Mouse (Mus musculus) midbrain, embryonic 16.5 days (tissue): ENCODE data around the gene Nkx2-5. TPM values are rescaled to one million over a fixed set of nuclear protein-coding genes. Genes with fewer than 3 reads are reported as not detected.

Experiments
- ATAC-seq: fragments of 200-750 bp; cut with Nextera tagmentation; 2 replicates; pipeline ENCODE4 v1.8.0; 2017; ENCODE audit warnings: moderate TSS enrichment
- H3K27ac ChIP-seq: fragments of 300-500 bp; sonication (generic); 2 replicates; pipeline ENCODE4 v1.5.1; 2014; ENCODE audit warnings: mild to moderate bottlenecking, low read length, mixed read lengths
- H3K27me3 ChIP-seq: fragments of 300-500 bp; sonication (generic); 2 replicates; pipeline ENCODE4 v1.6.1; 2014; ENCODE audit warnings: low read depth, low read length, mixed read lengths; ENCODE audit not compliant: control insufficient read depth, insufficient read depth
- H3K36me3 ChIP-seq: fragments of 300-500 bp; sonication (generic); 2 replicates; pipeline ENCODE4 v1.6.1; 2014; ENCODE audit warnings: mild to moderate bottlenecking, low read length, moderate library complexity, mixed read lengths; ENCODE audit not compliant: control insufficient read depth, insufficient read depth
- H3K4me1 ChIP-seq: fragments of 300-500 bp; sonication (generic); 2 replicates; pipeline ENCODE4 v1.6.1; 2014; ENCODE audit warnings: mild to moderate bottlenecking, low read length, mixed read lengths; ENCODE audit not compliant: control insufficient read depth, insufficient read depth
- H3K4me2 ChIP-seq: fragments of 300-500 bp; sonication (generic); 2 replicates; pipeline ENCODE4 v1.6.1; 2014; ENCODE audit warnings: mild to moderate bottlenecking, low read length, mixed read lengths
- H3K4me3 ChIP-seq: fragments of 300-500 bp; sonication (generic); 2 replicates; pipeline ENCODE4 v1.5.1; 2014; ENCODE audit warnings: low read depth, mild to moderate bottlenecking, low read length, moderate library complexity, mixed read lengths
- H3K9ac ChIP-seq: fragments of 300-500 bp; sonication (generic); 2 replicates; pipeline ENCODE4 v1.6.1; 2014; ENCODE audit warnings: low read depth, low read length, mixed read lengths
- H3K9me3 ChIP-seq: fragments of 300-500 bp; sonication (generic); replicated peaks from 2 replicates; pipeline ENCODE4 v1.6.1; 2014; ENCODE audit warnings: mild to moderate bottlenecking, low read length, mixed read lengths; ENCODE audit not compliant: control insufficient read depth, poor library complexity, severe bottlenecking
- WGBS: fragments of 180-500 bp; shearing (Covaris S2); extraction: QIAGEN DNeasy Blood & Tissue Kit; methylation state at CpG from one replicate; pipeline ENCODE4 v1.1.7; 2014; 5-methylcytosine and 5-hydroxymethylcytosine counted together
- polyA plus RNA-seq: library from polyadenylated mRNA; unstranded; fragments of >200 nt; fragmentation: Nextera tagmentation; extraction: Ambion mirVana; gene quantifications from 2 replicates; pipeline ENCODE4 v1.2.1, GENCODE M21; 2015

Gene Nkx2-5
- polyA plus RNA-seq, 1 experiment from 2014 or later = not detected

GRCm38 (mm10) chr17:26882706-26883105 lies 37.9 kb upstream of the Nkx2-5 start:
- Histone ChIP-seq H3K4me2 (no peak overlapping the region), H3K27me3 (peaks cover 4% of the 10 kb centered on the region; the same call in 1 of the 2 replicates), H3K4me3 (no peak overlapping the region), H3K27ac (no peak overlapping the region), H3K9me3 (no peaks in the 10 kb centered on the region; the same call in 1 of the 2 replicates), H3K9ac (no peak overlapping the region), H3K36me3 (no peaks in the 10 kb centered on the region), H3K4me1 (peaks cover 16% of the 10 kb centered on the region)
- 76% methylated on average over 1 of the region's 1 CpGs for WGBS
- no peak for ATAC-seq

GRCm38 (mm10) chr17:26879235-26879634 lies 34.4 kb upstream of the Nkx2-5 start:
- H3K9ac ChIP-seq = no peak overlapping the region
- H3K9me3 ChIP-seq = no peaks in the 10 kb centered on the region; the same call in 1 of the 2 replicates
- no peak overlapping the region for H3K4me3 ChIP-seq
- WGBS = 87% methylated on average over 6 of the region's 6 CpGs
- ATAC-seq = no peak
- H3K36me3 ChIP-seq = no peaks in the 10 kb centered on the region
- H3K4me1 ChIP-seq = no peaks in the 10 kb centered on the region
- H3K27me3 ChIP-seq = no peaks in the 10 kb centered on the region
- no peak overlapping the region for H3K27ac ChIP-seq
- H3K4me2 ChIP-seq = no peak overlapping the region

GRCm38 (mm10) chr17:26877927-26878326 lies 33.1 kb upstream of the Nkx2-5 start:
- no peak for ATAC-seq
- no peaks in the 10 kb centered on the region for H3K36me3 ChIP-seq
- 89% methylated on average over 7 of the region's 7 CpGs for WGBS
- H3K9me3 ChIP-seq = no peaks in the 10 kb centered on the region; the same call in 1 of the 2 replicates
- no peak overlapping the region for H3K4me3 ChIP-seq
- no peak overlapping the region for H3K4me2 ChIP-seq
- H3K4me1 ChIP-seq = no peaks in the 10 kb centered on the region
- H3K27me3 ChIP-seq = no peaks in the 10 kb centered on the region
- no peak overlapping the region for H3K27ac ChIP-seq
- H3K9ac ChIP-seq = no peak overlapping the region

- Histone ChIP-seq H3K27ac (no peak overlapping the region), H3K9me3 (no peaks in the 10 kb centered on the region; the same call in 1 of the 2 replicates), H3K4me3 (no peak overlapping the region), H3K36me3 (no peaks in the 10 kb centered on the region), H3K4me2 (no peak overlapping the region), H3K27me3 (no peaks in the 10 kb centered on the region), H3K9ac (no peak overlapping the region), H3K4me1 (no peaks in the 10 kb centered on the region)
- ATAC-seq = no peak
- 68% methylated on average over 11 of the region's 11 CpGs for WGBS
These were observed 29.7 kb upstream of the Nkx2-5 start for GRCm38 (mm10) chr17:26874542-26874941.

GRCm38 (mm10) chr17:26873502-26873901 lies 28.7 kb upstream of the Nkx2-5 start:
- Histone ChIP-seq H3K4me1 (no peaks in the 10 kb centered on the region), H3K4me2 (no peak overlapping the region), H3K9ac (no peak overlapping the region), H3K9me3 (no peaks in the 10 kb centered on the region), H3K4me3 (no peak overlapping the region), H3K27me3 (no peaks in the 10 kb centered on the region), H3K27ac (no peak overlapping the region), H3K36me3 (no peaks in the 10 kb centered on the region)
- ATAC-seq = no peak
- WGBS = 82% methylated on average over 8 of the region's 8 CpGs

- WGBS = 73% methylated on average over 3 of the region's 3 CpGs
- Histone ChIP-seq H3K9me3 (no peaks in the 10 kb centered on the region), H3K27ac (no peak overlapping the region), H3K4me2 (no peak overlapping the region), H3K4me1 (no peaks in the 10 kb centered on the region), H3K9ac (no peak overlapping the region), H3K36me3 (no peaks in the 10 kb centered on the region), H3K27me3 (no peaks in the 10 kb centered on the region), H3K4me3 (no peak overlapping the region)
- no peak for ATAC-seq
These were observed 28.1 kb upstream of the Nkx2-5 start for GRCm38 (mm10) chr17:26872870-26873269.

- ATAC-seq = no peak
- H3K4me2 ChIP-seq = no peak overlapping the region
- H3K27me3 ChIP-seq = no peaks in the 10 kb centered on the region
- H3K4me3 ChIP-seq = no peak overlapping the region
- no peak overlapping the region for H3K27ac ChIP-seq
- no peaks in the 10 kb centered on the region for H3K9me3 ChIP-seq
- H3K36me3 ChIP-seq = no peaks in the 10 kb centered on the region
- H3K9ac ChIP-seq = no peak overlapping the region
- no peaks in the 10 kb centered on the region for H3K4me1 ChIP-seq
- 31% methylated on average over 5 of the region's 5 CpGs for WGBS
These were observed 23.9 kb upstream of the Nkx2-5 start for GRCm38 (mm10) chr17:26868756-26869155.

- ATAC-seq = no peak
- H3K36me3 ChIP-seq = no peaks in the 10 kb centered on the region
- H3K4me3 ChIP-seq = no peak overlapping the region
- no peaks in the 10 kb centered on the region for H3K4me1 ChIP-seq
- peaks cover 4% of the 10 kb centered on the region for H3K27me3 ChIP-seq
- no peak overlapping the region for H3K27ac ChIP-seq
- H3K4me2 ChIP-seq = no peak overlapping the region
- WGBS = 70% methylated on average over 6 of the region's 6 CpGs
- H3K9me3 ChIP-seq = no peaks in the 10 kb centered on the region
- no peak overlapping the region for H3K9ac ChIP-seq
These were observed 20.3 kb upstream of the Nkx2-5 start for GRCm38 (mm10) chr17:26865156-26865555.

- Histone ChIP-seq H3K27me3 (peaks cover 6% of the 10 kb centered on the region), H3K4me1 (no peaks in the 10 kb centered on the region), H3K4me3 (no peak overlapping the region), H3K9me3 (no peaks in the 10 kb centered on the region), H3K36me3 (no peaks in the 10 kb centered on the region), H3K9ac (no peak overlapping the region), H3K27ac (no peak overlapping the region), H3K4me2 (no peak overlapping the region)
- 73% methylated on average over 5 of the region's 5 CpGs for WGBS
- ATAC-seq = no peak
These were observed 19.5 kb upstream of the Nkx2-5 start for GRCm38 (mm10) chr17:26864343-26864742.
